Mouse (Mus musculus): Measurements from ENCODE around the gene Btbd6. TPM values are rescaled to one million over a fixed set of nuclear protein-coding genes. Genes with fewer than 3 reads are reported as not detected.
A peak's percentile ranks its signal among the peaks of the same experiment; 100 is the strongest.

The Btbd6 gene
- total RNA-seq (2014; rRNA removed) (5.2 and 7.9 TPM in 2 replicates), polyA plus RNA-seq (2012; rRNA removed) (17.8 and 18.9 TPM in 2 replicates)

DNA sequence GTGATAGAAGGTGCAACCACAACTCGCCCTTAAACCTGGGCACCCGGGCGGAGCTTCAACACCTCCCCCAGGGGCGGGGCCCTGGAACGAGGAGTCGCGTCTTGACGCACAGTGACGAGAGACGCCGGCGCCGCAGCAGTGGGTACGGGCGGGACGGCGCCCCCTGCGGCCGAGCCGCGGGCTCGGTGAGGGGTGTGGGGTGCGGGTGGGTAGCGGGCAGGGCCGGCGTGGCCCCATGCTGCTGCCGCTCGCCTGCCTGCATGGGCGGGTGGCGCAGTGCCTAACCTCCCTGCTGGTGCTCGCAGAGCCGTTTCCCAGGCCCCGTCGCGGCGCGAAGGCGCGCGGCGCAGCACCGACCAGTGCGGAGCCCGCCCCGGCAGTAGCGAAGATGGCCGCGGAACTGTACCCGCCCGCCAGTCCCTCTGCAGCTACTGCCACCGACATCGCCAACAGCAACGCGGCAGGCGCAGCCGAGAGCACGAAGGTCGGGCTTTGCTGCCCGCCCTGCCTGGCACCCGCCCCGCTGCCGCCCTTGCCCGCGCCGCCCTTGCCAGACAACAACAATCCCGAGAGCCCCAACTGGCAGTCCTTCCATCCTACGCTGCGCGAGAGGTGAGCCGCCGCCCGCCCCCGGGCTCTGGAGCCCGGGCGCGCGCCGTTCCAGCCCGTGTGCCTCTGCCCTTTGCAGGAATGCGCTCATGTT is at the start of gene Btbd6:
Gene Btbd6, plus strand, starts transcription at position 112 of the 703 bp plus-strand sequence.
- Histone ChIP-seq H3K9ac (ENCODE audit: low read depth, low read length) (peak within 1 kb of the TSS; percentile 91), H3K27ac (replicated peaks; ENCODE audit: insufficient read depth, low read depth, low read length) (peak within 1 kb of the TSS; percentile 94), H3K36me3 (ENCODE audit: control insufficient read depth, insufficient read depth, low read length) (peaks cover 17% of the 10 kb centered on the region), H3K79me2 (ENCODE audit: control insufficient read depth, insufficient read depth, low read length) (no peaks in the 10 kb centered on the region; the same call in 1 of the 2 replicates), H3K4me3 (ENCODE audit: insufficient read depth, low read depth, low read length) (peak within 1 kb of the TSS; percentile 85), H3K4me1 (ENCODE audit: control insufficient read depth, insufficient read depth, low read length) (peaks cover 7% of the 10 kb centered on the region), H3K27me3 (ENCODE audit: control insufficient read depth, insufficient read depth, low read length) (no peaks in the 10 kb centered on the region)
- DNase-seq (ENCODE audit: extremely low read depth, low read depth, low spot score), result peak; percentile 74
- TF ChIP-seq CTCF (IDR thresholded peaks at IDR 0.05; ENCODE audit: low read depth, low read length) (peak; percentile 64), POLR2A (IDR thresholded peaks at IDR 0.05; ENCODE audit: extremely low read depth, insufficient read depth, low read length) (0 out of 2 replicates have a peak, but pooled peaks have one; percentile 42)
- WGBS, result under 1% methylated on average over 80 of the region's 80 CpGs

DNA sequence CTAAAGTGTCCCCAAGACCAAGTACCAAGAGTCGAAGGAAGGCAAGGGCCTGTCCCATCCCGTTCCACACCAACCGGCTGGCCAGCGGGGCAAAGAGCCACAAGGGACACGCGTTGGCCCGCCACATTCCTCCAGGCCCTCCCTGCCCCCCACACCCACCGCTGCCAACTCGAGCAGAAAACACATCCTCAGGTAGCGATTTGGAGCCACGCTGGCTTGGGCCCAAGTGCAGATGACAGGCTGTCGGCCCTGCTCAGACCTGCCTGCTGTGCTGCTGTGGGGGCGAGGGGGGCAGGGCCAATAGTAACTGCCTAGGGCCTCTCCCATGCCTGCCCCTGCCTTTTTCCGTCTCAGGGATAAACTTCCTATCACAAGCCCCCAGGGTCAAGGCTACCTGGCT is 49.0 kb upstream of the Btbd6 start:
- DNase-seq (ENCODE audit: extremely low read depth, low read depth, low spot score), result no peak
- Histone ChIP-seq H3K27me3 (ENCODE audit: control insufficient read depth, insufficient read depth, low read length) (peaks cover 26% of the 10 kb centered on the region), H3K27ac (replicated peaks; ENCODE audit: insufficient read depth, low read depth, low read length) (no peak overlapping the region), H3K79me2 (ENCODE audit: control insufficient read depth, insufficient read depth, low read length) (no peaks in the 10 kb centered on the region), H3K9ac (ENCODE audit: low read depth, low read length) (no peak overlapping the region), H3K4me3 (ENCODE audit: insufficient read depth, low read depth, low read length) (no peak overlapping the region), H3K36me3 (ENCODE audit: control insufficient read depth, insufficient read depth, low read length) (no peaks in the 10 kb centered on the region), H3K4me1 (ENCODE audit: control insufficient read depth, insufficient read depth, low read length) (no peaks in the 10 kb centered on the region; the same call in 1 of the 2 replicates)
- WGBS, result 78% methylated on average over 14 of the region's 14 CpGs
- no peak for TF ChIP-seq POLR2A (IDR thresholded peaks at IDR 0.05; ENCODE audit: extremely low read depth, insufficient read depth, low read length)
- no peak for TF ChIP-seq CTCF (IDR thresholded peaks at IDR 0.05; ENCODE audit: low read depth, low read length)

DNA sequence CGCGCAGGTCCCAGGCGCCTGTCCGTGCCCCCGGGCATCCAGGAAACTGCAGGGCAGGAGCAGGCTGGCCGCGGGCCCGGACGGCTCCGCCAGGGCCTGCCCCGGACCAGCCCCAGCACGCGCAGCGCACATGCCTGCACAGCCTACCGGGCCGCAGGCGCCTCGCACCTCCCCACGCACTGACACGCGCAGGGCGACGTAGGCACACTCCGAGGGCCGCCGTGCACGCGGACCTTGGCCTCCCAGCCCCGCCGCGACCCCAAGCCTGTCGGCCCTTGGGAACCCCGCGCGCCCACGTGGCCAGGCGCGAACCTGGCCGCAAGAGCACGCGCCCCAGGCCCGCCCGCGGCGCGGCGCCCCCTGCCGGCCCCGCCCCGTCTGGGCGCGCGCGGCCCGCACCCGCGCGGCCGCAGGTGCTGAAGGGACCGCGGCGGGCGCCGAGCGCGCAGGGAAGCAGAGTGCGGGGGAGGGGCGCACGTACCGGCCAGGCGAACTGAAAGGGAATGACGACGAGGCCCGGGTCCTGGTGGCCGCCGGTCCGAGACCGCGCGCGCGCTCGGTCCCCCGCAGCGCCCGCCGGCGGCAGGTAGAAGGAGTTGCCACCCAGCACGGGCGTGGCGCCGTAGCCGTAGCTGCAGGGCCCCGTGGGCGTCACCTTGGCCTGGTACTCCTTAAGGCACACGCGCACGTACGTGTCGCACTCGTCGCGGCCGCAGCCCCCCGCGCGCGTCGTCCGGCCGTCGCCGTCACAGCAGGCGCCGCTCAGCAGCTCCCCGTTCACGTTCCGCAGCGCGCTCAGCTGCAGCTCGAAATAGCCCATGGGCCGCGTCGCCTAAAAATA is 47.7 kb upstream of the Btbd6 start:
- H3K4me1 ChIP-seq (ENCODE audit: control insufficient read depth, insufficient read depth, low read length), result no peaks in the 10 kb centered on the region; the same call in 1 of the 2 replicates
- no peak overlapping the region for H3K27ac ChIP-seq (replicated peaks; ENCODE audit: insufficient read depth, low read depth, low read length)
- DNase-seq (ENCODE audit: extremely low read depth, low read depth, low spot score), result no peak
- no peaks in the 10 kb centered on the region for H3K79me2 ChIP-seq (ENCODE audit: control insufficient read depth, insufficient read depth, low read length)
- H3K36me3 ChIP-seq (ENCODE audit: control insufficient read depth, insufficient read depth, low read length), result no peaks in the 10 kb centered on the region
- peak overlapping the region; percentile 30; the same call in 1 of the 2 replicates for H3K4me3 ChIP-seq (ENCODE audit: insufficient read depth, low read depth, low read length)
- WGBS, result 3% methylated on average over 105 of the region's 124 CpGs
- TF ChIP-seq CTCF (IDR thresholded peaks at IDR 0.05; ENCODE audit: low read depth, low read length) (no peak), POLR2A (IDR thresholded peaks at IDR 0.05; ENCODE audit: extremely low read depth, insufficient read depth, low read length) (no peak)
- peaks cover 26% of the 10 kb centered on the region for H3K27me3 ChIP-seq (ENCODE audit: control insufficient read depth, insufficient read depth, low read length)
- no peak overlapping the region for H3K9ac ChIP-seq (ENCODE audit: low read depth, low read length)

DNA sequence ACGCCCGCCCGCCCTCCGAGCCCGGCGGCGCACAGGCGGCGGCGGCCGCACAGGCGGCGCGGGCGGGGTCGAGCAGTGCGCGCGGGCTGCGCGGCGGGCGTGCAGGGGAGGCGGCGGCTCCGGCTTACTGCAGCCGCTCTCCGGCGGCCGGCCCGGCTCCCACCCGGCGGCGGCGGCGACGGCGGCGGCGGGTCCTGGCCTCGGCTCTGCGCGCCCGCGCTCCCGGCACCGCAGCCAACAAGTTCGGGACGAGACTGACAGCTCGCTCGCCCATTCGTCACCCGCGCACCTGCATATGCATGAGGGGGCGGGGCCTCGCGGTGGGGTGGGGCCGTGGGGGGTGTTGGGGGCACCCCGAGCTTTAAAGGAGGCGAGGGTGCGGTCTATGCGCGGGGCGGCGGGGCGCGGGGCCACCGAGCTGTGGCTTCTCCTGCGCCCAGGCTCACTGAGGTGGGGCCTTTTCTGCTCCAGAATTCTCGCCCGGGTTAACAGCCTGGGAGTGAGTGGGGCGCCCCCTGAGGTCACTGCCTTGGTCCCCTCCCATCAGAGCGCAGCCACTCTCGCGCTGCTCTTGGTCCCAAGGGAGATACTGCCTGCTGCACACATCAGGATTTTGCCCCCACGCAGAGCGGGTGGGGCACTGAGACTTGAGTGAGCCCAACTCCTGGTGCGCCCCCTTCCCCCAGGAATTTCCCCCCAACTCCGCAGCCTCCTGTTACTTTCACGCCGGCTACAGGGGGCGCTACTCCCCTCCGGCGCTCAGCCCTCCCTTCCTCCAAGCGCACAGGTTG is 46.5 kb upstream of the Btbd6 start, which contains the start of gene Jag2:
Gene Jag2, minus strand, starts transcription at position 215 of the 791 bp plus-strand sequence.
- no peaks in the 10 kb centered on the region for H3K79me2 ChIP-seq (ENCODE audit: control insufficient read depth, insufficient read depth, low read length)
- H3K4me1 ChIP-seq (ENCODE audit: control insufficient read depth, insufficient read depth, low read length), result no peaks in the 10 kb centered on the region; the same call in 1 of the 2 replicates
- H3K9ac ChIP-seq (ENCODE audit: low read depth, low read length), result no peak within 1 kb of the TSS
- WGBS, result 19% methylated on average over 85 of the region's 85 CpGs
- no peak for DNase-seq (ENCODE audit: extremely low read depth, low read depth, low spot score)
- peaks cover 26% of the 10 kb centered on the region for H3K27me3 ChIP-seq (ENCODE audit: control insufficient read depth, insufficient read depth, low read length)
- H3K36me3 ChIP-seq (ENCODE audit: control insufficient read depth, insufficient read depth, low read length), result no peaks in the 10 kb centered on the region
- TF ChIP-seq CTCF (IDR thresholded peaks at IDR 0.05; ENCODE audit: low read depth, low read length) (0 out of 2 replicates have a peak, but pooled peaks have one; percentile 9), POLR2A (IDR thresholded peaks at IDR 0.05; ENCODE audit: extremely low read depth, insufficient read depth, low read length) (no peak)
- H3K4me3 ChIP-seq (ENCODE audit: insufficient read depth, low read depth, low read length), result peak within 1 kb of the TSS; percentile 30; the same call in 1 of the 2 replicates
- H3K27ac ChIP-seq (replicated peaks; ENCODE audit: insufficient read depth, low read depth, low read length), result no peak within 1 kb of the TSS

DNA sequence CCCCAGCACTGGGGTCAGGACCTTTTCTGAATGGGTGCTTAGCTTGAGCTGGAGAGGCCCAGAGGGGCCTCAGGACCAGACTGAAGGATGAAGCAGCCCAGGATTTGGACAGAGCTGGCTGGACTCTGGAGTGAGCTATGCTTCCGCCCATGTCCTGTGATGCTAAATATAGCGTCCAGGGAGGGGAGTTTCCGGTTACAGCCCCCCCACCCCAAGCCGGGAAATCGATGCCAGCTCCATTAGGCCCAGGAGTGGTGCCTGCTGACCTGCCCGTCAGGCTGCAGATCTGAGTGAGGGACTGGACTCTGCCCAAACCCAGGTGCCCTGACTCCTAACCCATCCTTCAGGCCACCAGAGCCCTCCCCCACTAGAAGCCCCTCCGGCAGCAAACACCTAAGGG is 43.6 kb upstream of the Btbd6 start:
- Histone ChIP-seq H3K4me3 (ENCODE audit: insufficient read depth, low read depth, low read length) (no peak overlapping the region), H3K4me1 (ENCODE audit: control insufficient read depth, insufficient read depth, low read length) (no peaks in the 10 kb centered on the region; the same call in 1 of the 2 replicates), H3K27ac (replicated peaks; ENCODE audit: insufficient read depth, low read depth, low read length) (no peak overlapping the region), H3K79me2 (ENCODE audit: control insufficient read depth, insufficient read depth, low read length) (no peaks in the 10 kb centered on the region), H3K27me3 (ENCODE audit: control insufficient read depth, insufficient read depth, low read length) (peaks cover 26% of the 10 kb centered on the region), H3K36me3 (ENCODE audit: control insufficient read depth, insufficient read depth, low read length) (no peaks in the 10 kb centered on the region), H3K9ac (ENCODE audit: low read depth, low read length) (no peak overlapping the region)
- TF ChIP-seq CTCF (IDR thresholded peaks at IDR 0.05; ENCODE audit: low read depth, low read length), result no peak
- no peak for DNase-seq (ENCODE audit: extremely low read depth, low read depth, low spot score)
- WGBS, result 48% methylated on average over 7 of the region's 7 CpGs
